Mouse (Mus musculus) CH12.LX (cell line): Measurements from ENCODE around the gene A930033H14Rik.

Experiments used
- CHD1 ChIP-seq: IDR thresholded peaks from 2 replicates; pipeline ENCODE4 v1.6.1; 2012; ENCODE audit warnings: low read depth, low read length, improper control_type of control experiment, inconsistent platforms
- CTCF ChIP-seq, 2 experiments: IDR thresholded peaks in 1 of 2; conservative IDR thresholded peaks in 1 of 2; 2 replicates each; pipeline ENCODE4 v1.5.1; 2011 to 2012; ENCODE audit warnings: low read depth in 2 of 2, low read length in 2 of 2, improper control_type of control experiment in 1 of 2, inconsistent platforms in 1 of 2, mild to moderate bottlenecking in 1 of 2, moderate library complexity in 1 of 2
- GABPA ChIP-seq: IDR thresholded peaks from 2 replicates; pipeline ENCODE4 v1.6.1; 2012; ENCODE audit warnings: low read depth, low read length, improper control_type of control experiment, inconsistent platforms; ENCODE audit not compliant: insufficient replicate concordance
- JUN ChIP-seq: IDR thresholded peaks from 2 replicates; pipeline ENCODE4 v1.6.1; 2011; ENCODE audit warnings: low read depth, mild to moderate bottlenecking, low read length, improper control_type of control experiment, moderate library complexity; ENCODE audit not compliant: insufficient read depth
- KAT2A ChIP-seq: IDR thresholded peaks from 2 replicates; pipeline ENCODE4 v1.6.1; 2012; ENCODE audit warnings: low read length, improper control_type of control experiment, inconsistent platforms; ENCODE audit not compliant: insufficient replicate concordance
- MEF2A ChIP-seq: IDR thresholded peaks from 2 replicates; pipeline ENCODE4 v1.6.1; 2014; ENCODE audit warnings: low read depth, mild to moderate bottlenecking, inconsistent platforms, low read length, improper control_type of control experiment, borderline replicate concordance
- NRF1 ChIP-seq: IDR thresholded peaks from 2 replicates; pipeline ENCODE4 v1.6.1; 2014; ENCODE audit warnings: low read depth, mild to moderate bottlenecking, inconsistent platforms, low read length, improper control_type of control experiment, moderate library complexity
- POLR2A ChIP-seq: IDR thresholded peaks from 2 replicates; pipeline ENCODE4 v1.6.1; 2011; ENCODE audit warnings: low read depth, mild to moderate bottlenecking, improper control_type of control experiment, low read length
- RAD21 ChIP-seq: IDR thresholded peaks from 2 replicates; pipeline ENCODE4 v1.6.1; 2011; ENCODE audit warnings: low read depth, mild to moderate bottlenecking, low read length, improper control_type of control experiment, moderate library complexity
- USF2 ChIP-seq: conservative IDR thresholded peaks from 2 replicates; pipeline ENCODE4 v1.6.1; 2011; ENCODE audit warnings: low read depth, low read length, improper control_type of control experiment
- ZC3H11A ChIP-seq: IDR thresholded peaks from 2 replicates; pipeline ENCODE4 v1.6.1; 2012; ENCODE audit warnings: low read depth, mild to moderate bottlenecking, inconsistent platforms, low read length, improper control_type of control experiment
- ZKSCAN1 ChIP-seq: IDR thresholded peaks from 2 replicates; pipeline ENCODE4 v1.6.1; 2012; ENCODE audit warnings: low read depth, inconsistent platforms, low read length, improper control_type of control experiment, borderline replicate concordance
- ZNF384 ChIP-seq: IDR thresholded peaks from 2 replicates; pipeline ENCODE4 v1.6.1; 2012; ENCODE audit warnings: low read depth, low read length, improper control_type of control experiment, inconsistent platforms

DNA sequence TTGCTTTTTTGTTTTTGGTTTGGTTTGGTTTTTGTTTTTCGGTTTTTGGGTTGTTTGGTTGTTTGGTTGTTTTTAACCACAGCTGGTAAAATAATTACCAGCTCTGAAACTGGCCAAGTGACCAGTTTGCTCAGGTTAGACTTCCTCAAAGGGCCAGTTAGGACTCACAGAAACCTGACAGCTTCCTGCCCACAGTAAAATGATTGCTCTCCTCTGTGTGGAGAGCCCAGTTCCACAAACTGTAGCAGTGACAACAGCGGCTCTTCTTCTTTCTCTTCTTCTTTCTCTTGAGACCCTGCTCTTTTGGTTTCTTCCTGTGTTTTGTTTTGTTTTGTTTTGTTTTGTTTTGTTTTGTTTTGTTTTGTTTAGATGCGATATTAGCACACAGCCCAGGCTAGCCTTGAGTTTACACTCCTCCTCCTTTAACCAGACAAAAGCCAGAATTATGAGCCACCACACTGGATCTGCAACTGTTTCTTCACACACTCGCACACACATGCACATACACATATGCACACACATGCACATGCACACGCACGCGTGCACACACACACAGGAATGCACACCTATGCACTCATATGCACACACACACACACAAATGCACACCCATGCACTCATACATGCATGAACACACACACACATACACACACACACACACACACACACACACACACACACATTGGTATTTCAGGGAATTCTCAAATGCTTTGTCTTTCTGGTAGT, 34.6 kb upstream of the A930033H14Rik start:
- no peak for TF ChIP-seq CTCF (conservative IDR thresholded peaks at IDR 0.05 in 1 of 2, IDR thresholded peaks at IDR 0.05 in 1 of 2; ENCODE audit: low read depth in 2 of 2, low read length in 2 of 2)
- TF ChIP-seq GABPA: no peak
- TF ChIP-seq POLR2A: no peak; the same call in 1 of the 2 replicates
- no peak for TF ChIP-seq ZNF384
- TF ChIP-seq USF2: no peak
- no peak for TF ChIP-seq RAD21
- no peak for TF ChIP-seq CHD1
- no peak for TF ChIP-seq NRF1
- TF ChIP-seq ZKSCAN1: no peak
- no peak for TF ChIP-seq KAT2A
- TF ChIP-seq MEF2A: no peak
- TF ChIP-seq JUN: no peak
- TF ChIP-seq ZC3H11A: no peak
